Mouse (Mus musculus) G1E (cell line): ENCODE results near the gene Wnt9a. TPM values are rescaled to one million over a fixed set of nuclear protein-coding genes. Genes with fewer than 3 reads are reported as not detected.

ENCODE experiments used
- ATAC-seq: 2 replicates; pipeline ENCODE4 v1.8.0; 2016; ENCODE audit warnings: mild to moderate bottlenecking; ENCODE audit not compliant: insufficient number of reproducible peaks, poor library complexity, low FRiP score, severe bottlenecking; ENCODE audit errors: extremely low read depth
- DNase-seq: peaks from one replicate; pipeline ENCODE4 v3.0.0; 2012; ENCODE audit warnings: low spot score
- H3K27me3 ChIP-seq: 2 replicates; pipeline ENCODE4 v1.6.1; 2012; ENCODE audit warnings: mild to moderate bottlenecking, low read length, inconsistent platforms; ENCODE audit not compliant: insufficient read depth
- H3K36me3 ChIP-seq: replicated peaks from 2 replicates; pipeline ENCODE3; 2012; ENCODE audit warnings: mild to moderate bottlenecking, inconsistent platforms
- H3K4me1 ChIP-seq: 2 replicates; pipeline ENCODE4 v1.6.1; 2012; ENCODE audit warnings: low read depth, low read length, inconsistent platforms, mixed read lengths; ENCODE audit not compliant: insufficient read depth
- H3K4me3 ChIP-seq: 2 replicates; pipeline ENCODE4 v1.5.1; 2012; ENCODE audit warnings: low read depth, mild to moderate bottlenecking, inconsistent platforms, low read length, moderate library complexity, mixed read lengths
- H3K9me3 ChIP-seq: replicated peaks from 2 replicates; pipeline ENCODE4 v1.6.1; 2012; ENCODE audit warnings: inconsistent platforms
- CTCF ChIP-seq: IDR thresholded peaks from 2 replicates; pipeline ENCODE4 v1.5.1; 2012; ENCODE audit warnings: low read depth, low read length, inconsistent platforms, mixed read lengths
- GATA1 ChIP-seq: IDR thresholded peaks from 2 replicates; pipeline ENCODE4 v1.6.1; 2012; ENCODE audit warnings: borderline replicate concordance, low read length, inconsistent platforms, mixed read lengths
- GATA2 ChIP-seq: IDR thresholded peaks from 2 replicates; pipeline ENCODE4 v1.6.1; 2012; ENCODE audit warnings: low read depth, low read length, inconsistent platforms, borderline replicate concordance
- POLR2AphosphoS5 ChIP-seq: IDR thresholded peaks from 2 replicates; pipeline ENCODE4 v1.6.1; 2012; ENCODE audit warnings: low read depth, low read length, inconsistent platforms; ENCODE audit not compliant: insufficient replicate concordance
- TAL1 ChIP-seq: conservative IDR thresholded peaks from 2 replicates; pipeline ENCODE4 v1.6.1; 2012; ENCODE audit warnings: low read depth, low read length, inconsistent platforms, mixed read lengths
- polyA plus RNA-seq: library from polyadenylated mRNA; stranded (reverse); fragments of >175 nt; gene quantifications from 2 replicates; pipeline ENCODE4 v1.2.3, GENCODE M21; 2012
- total RNA-seq, 2 experiments: library from RNA; stranded (forward) in 1 of 2; stranded (reverse) in 1 of 2; fragments of 200-1000 nt in 1 of 2; fragments of >200 nt in 1 of 2; fragmentation: Nextera tagmentation in 1 of 2; gene quantifications; 2 replicates each; pipeline ENCODE4 v1.2.3; 2014 to 2017

Wnt9a gene
- total and polyA plus RNA-seq, 3 experiments: 0.05 TPM; not detected in 2

DNA sequence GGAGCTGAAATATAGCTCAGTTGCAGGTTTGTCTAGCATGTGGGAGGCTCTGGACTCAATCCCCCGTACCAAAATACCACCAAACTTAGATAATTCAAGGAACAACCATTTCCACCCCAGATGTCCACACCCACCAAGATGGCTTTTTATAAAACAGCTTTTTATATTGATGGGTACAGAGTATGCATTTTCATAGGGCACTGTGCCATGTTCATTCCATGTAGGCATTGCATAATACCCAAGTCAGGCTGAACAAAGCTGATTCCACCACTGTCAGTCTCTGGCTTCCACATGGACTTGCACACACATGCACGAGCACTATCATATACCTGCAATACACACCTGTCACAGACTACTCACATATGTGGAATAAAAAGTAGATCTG, 32.0 kb downstream of the Wnt9a start:
- Histone ChIP-seq H3K9me3 (no peaks in the 10 kb centered on the region), H3K36me3 (no peaks in the 10 kb centered on the region), H3K27me3 (peaks cover 6% of the 10 kb centered on the region), H3K4me1 (no peaks in the 10 kb centered on the region), H3K4me3 (no peak overlapping the region)
- ATAC-seq: no peak
- DNase-seq: no peak
- no peak for TF ChIP-seq TAL1

DNA sequence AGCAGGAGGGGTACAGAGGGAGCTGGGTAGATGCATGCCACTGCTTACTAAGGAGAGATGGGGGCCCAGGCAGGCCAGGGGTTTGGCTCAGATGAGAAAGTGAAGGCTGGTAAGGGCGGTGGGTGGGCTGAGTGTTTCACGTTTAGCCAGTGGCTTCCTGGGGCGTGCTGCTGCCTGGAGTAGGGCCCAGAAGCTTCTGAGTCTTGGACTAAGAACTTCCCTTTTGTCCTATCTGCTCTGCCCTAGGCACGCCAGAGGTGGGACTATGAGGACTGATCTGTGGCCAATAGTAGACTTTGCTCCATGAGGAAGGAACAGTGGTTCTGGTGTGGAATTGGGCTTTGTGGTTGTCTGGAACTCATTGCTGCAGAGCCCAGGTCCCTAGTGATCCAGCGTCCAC, 36.2 kb downstream of the Wnt9a start:
- Histone ChIP-seq H3K9me3 (peaks cover 2% of the 10 kb centered on the region; the same call in 1 of the 2 replicates), H3K36me3 (no peaks in the 10 kb centered on the region), H3K4me3 (no peak overlapping the region), H3K4me1 (no peaks in the 10 kb centered on the region), H3K27me3 (0 out of 2 replicates have a peak, but pooled peaks cover 5% of the 10 kb centered on the region)
- ATAC-seq (no peak), DNase-seq (no peak)
- TF ChIP-seq GATA1 (no peak), CTCF (no peak), POLR2AphosphoS5 (no peak), TAL1 (no peak), GATA2 (no peak)

DNA sequence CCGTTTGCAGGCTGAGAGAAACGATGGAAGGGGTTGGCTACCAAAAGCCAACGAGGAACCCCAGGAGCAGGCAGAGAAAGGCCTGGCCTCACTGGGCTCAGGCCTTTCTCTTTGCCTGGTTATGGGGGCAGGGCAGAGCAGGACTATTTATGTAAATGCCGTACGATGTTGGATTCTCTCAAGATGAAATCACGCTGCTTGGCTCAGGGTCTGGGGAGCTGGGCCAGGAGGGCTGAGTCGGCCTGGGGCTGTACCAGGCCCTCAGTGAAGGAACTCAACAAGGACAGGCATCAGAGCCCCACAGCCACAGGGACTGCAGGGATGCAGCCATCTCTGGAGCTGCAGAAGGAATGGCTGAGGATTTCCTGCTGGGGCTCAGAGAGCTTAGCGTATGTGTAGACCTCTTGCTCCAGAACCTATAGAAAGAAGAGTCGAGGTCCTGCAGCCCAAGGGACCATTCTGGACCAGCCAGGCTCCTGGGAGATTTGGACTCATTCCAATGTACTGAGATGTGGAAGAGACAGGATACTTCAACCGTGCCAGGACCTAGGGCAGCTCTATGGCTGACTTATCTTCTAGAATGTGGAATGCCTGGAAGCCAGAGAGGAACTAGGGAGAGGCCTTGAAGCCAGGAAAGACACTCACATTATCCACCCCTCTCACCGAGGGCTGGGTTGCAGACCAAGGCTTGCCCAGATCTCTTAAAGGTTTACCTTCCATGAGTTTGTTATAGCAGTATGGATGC, 39.6 kb downstream of the Wnt9a start:
- H3K9me3 ChIP-seq: peaks cover 2% of the 10 kb centered on the region; the same call in 1 of the 2 replicates
- TF ChIP-seq CTCF: no peak
- no peak for TF ChIP-seq GATA2
- no peak for TF ChIP-seq TAL1
- no peak for TF ChIP-seq POLR2AphosphoS5
- TF ChIP-seq GATA1: no peak
- H3K4me1 ChIP-seq: no peaks in the 10 kb centered on the region
- H3K4me3 ChIP-seq: no peak overlapping the region
- no peaks in the 10 kb centered on the region for H3K36me3 ChIP-seq
- H3K27me3 ChIP-seq: peaks cover 11% of the 10 kb centered on the region; the same call in 1 of the 2 replicates
- DNase-seq: no peak
- ATAC-seq: no peak

DNA sequence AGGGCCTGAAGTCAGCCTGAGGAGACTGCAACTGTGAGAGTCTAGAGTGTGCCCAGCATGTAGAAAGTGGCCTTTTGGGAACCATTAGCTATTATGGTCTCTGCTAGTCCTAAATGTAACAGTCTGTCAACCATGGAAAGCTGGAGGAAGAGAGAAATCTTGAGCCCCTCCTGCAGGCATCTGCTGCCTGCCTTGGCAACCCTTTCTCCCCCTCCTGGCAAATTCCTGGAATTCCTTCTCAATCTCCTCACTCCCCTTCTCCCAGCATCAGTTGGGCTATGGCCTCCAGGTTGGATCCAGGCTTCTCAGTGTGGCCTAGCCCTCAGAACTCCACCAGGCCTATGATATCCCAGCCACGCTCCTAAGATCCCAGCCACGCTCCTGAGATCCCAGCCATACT, 43.6 kb downstream of the Wnt9a start:
- H3K9me3 ChIP-seq: peaks cover 2% of the 10 kb centered on the region; the same call in 1 of the 2 replicates
- DNase-seq (no peak), ATAC-seq (no peak)
- H3K4me3 ChIP-seq: no peak overlapping the region
- peaks cover 14% of the 10 kb centered on the region; the same call in 1 of the 2 replicates for H3K27me3 ChIP-seq
- no peaks in the 10 kb centered on the region for H3K4me1 ChIP-seq
- H3K36me3 ChIP-seq: no peaks in the 10 kb centered on the region
- TF ChIP-seq GATA2: no peak
- TF ChIP-seq CTCF: no peak
- no peak for TF ChIP-seq TAL1
- no peak for TF ChIP-seq GATA1
- no peak for TF ChIP-seq POLR2AphosphoS5

DNA sequence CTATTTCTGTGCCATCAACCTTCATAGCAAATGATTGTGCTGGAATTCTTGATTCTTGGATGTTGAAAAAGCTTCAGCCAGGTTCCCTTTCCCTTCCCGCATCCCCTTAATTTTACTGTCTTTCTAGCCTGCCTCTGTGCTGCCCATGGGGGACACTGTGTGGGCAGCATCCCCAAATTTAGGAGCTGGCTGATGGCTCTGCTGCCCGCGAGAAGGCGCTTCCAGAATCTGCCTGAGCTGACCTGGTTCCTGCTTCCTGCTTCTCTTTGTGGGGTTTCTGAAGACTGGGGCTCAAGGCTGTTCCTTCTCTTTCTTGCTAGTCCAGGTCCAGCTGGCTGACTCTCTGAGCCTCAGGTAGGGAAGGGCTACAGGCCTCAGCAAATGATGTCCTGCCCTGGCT, 48.1 kb downstream of the Wnt9a start:
- Histone ChIP-seq H3K9me3 (no peaks in the 10 kb centered on the region), H3K36me3 (no peaks in the 10 kb centered on the region), H3K27me3 (peaks cover 12% of the 10 kb centered on the region), H3K4me3 (no peak overlapping the region), H3K4me1 (no peaks in the 10 kb centered on the region)
- ATAC-seq (no peak), DNase-seq (no peak)
- TF ChIP-seq GATA2: no peak
- no peak for TF ChIP-seq TAL1
- TF ChIP-seq GATA1: no peak
- no peak for TF ChIP-seq CTCF
- TF ChIP-seq POLR2AphosphoS5: no peak

DNA sequence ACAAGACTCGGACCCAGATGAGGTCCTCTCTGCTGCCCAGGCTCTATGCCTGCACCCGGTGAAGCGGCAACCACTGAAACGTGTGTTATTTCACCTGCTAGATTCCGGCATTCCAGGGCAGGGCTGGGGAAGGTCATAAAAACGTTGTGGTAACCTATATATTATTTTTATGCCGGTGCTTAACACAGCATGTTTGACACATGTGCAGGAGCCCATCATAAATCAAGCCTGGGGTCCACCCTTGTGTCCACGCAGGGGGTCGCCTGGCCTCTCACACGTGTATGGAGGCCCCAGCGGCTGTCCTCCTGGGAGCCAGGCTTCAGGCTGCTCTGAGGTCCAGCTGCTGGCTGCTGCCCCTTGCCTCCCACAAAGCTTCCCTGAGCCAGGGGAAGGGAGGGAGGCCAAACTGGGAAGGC, 50.2 kb downstream of the Wnt9a start:
- DNase-seq (no peak), ATAC-seq (no peak)
- no peak overlapping the region for H3K4me3 ChIP-seq
- H3K9me3 ChIP-seq: no peaks in the 10 kb centered on the region
- H3K27me3 ChIP-seq: peaks cover 12% of the 10 kb centered on the region
- no peaks in the 10 kb centered on the region for H3K4me1 ChIP-seq
- no peak for TF ChIP-seq TAL1
- TF ChIP-seq CTCF: no peak
- no peak for TF ChIP-seq GATA2
- TF ChIP-seq GATA1: no peak
- TF ChIP-seq POLR2AphosphoS5: no peak
- no peaks in the 10 kb centered on the region for H3K36me3 ChIP-seq

DNA sequence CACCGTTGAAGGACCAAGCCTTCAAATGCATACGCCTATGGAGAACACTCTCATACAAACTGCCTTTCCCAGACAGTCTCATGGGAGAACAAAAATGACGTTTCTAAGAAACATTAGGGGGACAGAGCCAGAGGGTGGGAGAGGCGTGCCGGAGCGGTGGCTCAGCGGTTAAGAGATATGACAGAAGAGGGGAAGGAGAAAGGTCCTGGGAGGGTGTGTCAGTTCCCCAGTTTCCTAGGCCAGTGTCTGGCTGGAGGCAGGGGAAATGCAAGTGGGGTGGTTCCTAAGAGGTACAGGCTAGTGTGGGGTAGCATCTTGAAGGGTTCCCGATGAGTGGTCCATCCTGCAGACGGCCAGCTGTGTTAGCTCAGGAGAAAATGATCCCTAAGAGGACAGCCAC, 54.6 kb downstream of the Wnt9a start:
- Histone ChIP-seq H3K36me3 (no peaks in the 10 kb centered on the region), H3K4me1 (no peaks in the 10 kb centered on the region), H3K9me3 (no peaks in the 10 kb centered on the region), H3K27me3 (peaks cover 16% of the 10 kb centered on the region), H3K4me3 (no peak overlapping the region)
- no peak for DNase-seq
- ATAC-seq: no peak
- TF ChIP-seq GATA2: no peak
- no peak for TF ChIP-seq CTCF
- no peak for TF ChIP-seq POLR2AphosphoS5
- no peak for TF ChIP-seq GATA1
- TF ChIP-seq TAL1: no peak
